Mouse (Mus musculus): ENCODE measurements around the gene Dmac2. TPM values are rescaled to one million over a fixed set of nuclear protein-coding genes. Genes with fewer than 3 reads are reported as not detected.

Gene Dmac2
- total and polyA plus RNA-seq, 2 experiments from 2014 or later, result 46.7 to 50.5 TPM

GRCm38 (mm10) chr7:25625594-25626250 lies 6.5 kb downstream of the Dmac2 start:
- H3K9ac ChIP-seq (replicated peaks; ENCODE audit: low read length), result no peak overlapping the region
- H3K4me1 ChIP-seq (ENCODE audit: insufficient read depth, low read length), result peaks cover 3% of the 10 kb centered on the region; the same call in 1 of the 2 replicates
- peaks cover 28% of the 10 kb centered on the region for H3K36me3 ChIP-seq (ENCODE audit: insufficient read depth, low read length)
- 77% methylated on average over 10 of the region's 10 CpGs for WGBS
- ATAC-seq (no peak), DNase-seq (ENCODE audit: low spot score) (peak; percentile 22)
- no peak overlapping the region for H3K27ac ChIP-seq
- no peaks in the 10 kb centered on the region for H3K27me3 ChIP-seq (ENCODE audit: insufficient read depth, low read length)
- TF ChIP-seq CTCF (IDR thresholded peaks at IDR 0.05; ENCODE audit: low read depth), result peak; percentile 56
- H3K9me3 ChIP-seq (ENCODE audit: low read length), result no peaks in the 10 kb centered on the region
- no peak overlapping the region for H3K4me3 ChIP-seq (ENCODE audit: low read length)
- H3K4me2 ChIP-seq (ENCODE audit: low read depth, low read length), result no peak overlapping the region

GRCm38 (mm10) chr7:25626509-25627430 lies 7.6 kb downstream of the Dmac2 start, which contains the start of gene B3gnt8:
TSS of gene B3gnt8 (plus strand) at chr7:25626654.
- Histone ChIP-seq H3K27ac (no peak within 1 kb of the TSS), H3K4me2 (ENCODE audit: low read depth, low read length) (peak within 1 kb of the TSS; percentile 49), H3K27me3 (ENCODE audit: insufficient read depth, low read length) (no peaks in the 10 kb centered on the region), H3K9me3 (ENCODE audit: low read length) (no peaks in the 10 kb centered on the region), H3K4me1 (ENCODE audit: insufficient read depth, low read length) (peaks cover 3% of the 10 kb centered on the region; the same call in 1 of the 2 replicates), H3K4me3 (ENCODE audit: low read length) (peak within 1 kb of the TSS; percentile 20), H3K36me3 (ENCODE audit: insufficient read depth, low read length) (peaks cover 29% of the 10 kb centered on the region), H3K9ac (replicated peaks; ENCODE audit: low read length) (no peak within 1 kb of the TSS; the same call in 1 of the 2 replicates)
- WGBS, result 22% methylated on average over 28 of the region's 29 CpGs
- DNase-seq (ENCODE audit: low spot score) (no peak), ATAC-seq (peak; percentile 4; the same call in 1 of the 2 replicates)
- TF ChIP-seq CTCF (IDR thresholded peaks at IDR 0.05; ENCODE audit: low read depth), result no peak

DNA sequence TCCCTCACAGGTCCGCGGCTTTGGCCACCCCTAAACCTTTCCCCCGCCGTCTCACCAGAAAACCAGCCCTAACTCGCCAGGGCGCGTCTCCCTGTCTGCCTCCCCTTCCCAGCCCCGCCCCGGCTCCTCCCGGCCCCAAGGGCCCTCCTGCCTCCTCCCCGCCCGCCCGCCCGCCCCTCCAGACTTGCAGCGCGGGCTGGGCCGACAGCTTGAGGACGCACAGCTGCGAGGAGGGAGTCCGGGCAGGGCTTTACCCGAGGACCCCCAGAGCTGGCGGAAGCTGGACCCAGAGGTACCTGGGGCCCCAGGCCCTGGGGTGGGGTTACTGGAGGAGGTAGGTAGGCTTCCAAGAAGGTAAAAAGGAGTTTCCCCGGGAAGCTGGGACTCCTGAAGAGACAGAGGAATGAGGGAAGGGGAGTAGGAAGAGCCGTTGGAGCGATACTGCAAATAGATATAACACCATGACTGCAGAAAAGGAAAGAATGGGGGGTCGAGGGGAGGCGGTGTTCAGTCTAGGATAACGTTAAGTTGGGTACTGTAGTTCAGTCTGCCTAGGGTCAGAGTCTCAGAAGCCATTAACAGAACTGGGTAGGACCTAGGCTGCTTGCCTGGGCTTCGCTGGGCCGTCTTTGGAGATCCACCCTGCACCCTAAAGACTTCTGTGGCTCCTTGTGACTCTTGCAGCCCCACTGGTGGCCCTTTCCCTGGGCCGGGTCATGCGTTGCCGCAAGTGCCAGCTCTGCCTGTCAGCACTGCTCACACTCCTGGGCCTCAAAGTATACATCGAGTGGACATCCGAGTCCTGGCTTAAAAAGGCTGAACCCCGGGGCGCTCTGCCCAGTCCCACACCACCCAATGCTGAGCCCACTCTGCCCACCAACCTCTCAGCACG lies 8.5 kb downstream of the Dmac2 start:
- no peak for TF ChIP-seq CTCF (IDR thresholded peaks at IDR 0.05; ENCODE audit: low read depth)
- Histone ChIP-seq H3K36me3 (ENCODE audit: insufficient read depth, low read length) (peaks cover 28% of the 10 kb centered on the region), H3K9me3 (ENCODE audit: low read length) (no peaks in the 10 kb centered on the region), H3K27me3 (ENCODE audit: insufficient read depth, low read length) (no peaks in the 10 kb centered on the region), H3K4me2 (ENCODE audit: low read depth, low read length) (peak overlapping the region; percentile 49), H3K4me1 (ENCODE audit: insufficient read depth, low read length) (peaks cover 3% of the 10 kb centered on the region; the same call in 1 of the 2 replicates), H3K4me3 (ENCODE audit: low read length) (peak overlapping the region; percentile 20), H3K9ac (replicated peaks; ENCODE audit: low read length) (no peak overlapping the region; the same call in 1 of the 2 replicates), H3K27ac (no peak overlapping the region)
- WGBS, result 20% methylated on average over 38 of the region's 38 CpGs
- DNase-seq (ENCODE audit: low spot score), result no peak
- no peak for ATAC-seq

DNA sequence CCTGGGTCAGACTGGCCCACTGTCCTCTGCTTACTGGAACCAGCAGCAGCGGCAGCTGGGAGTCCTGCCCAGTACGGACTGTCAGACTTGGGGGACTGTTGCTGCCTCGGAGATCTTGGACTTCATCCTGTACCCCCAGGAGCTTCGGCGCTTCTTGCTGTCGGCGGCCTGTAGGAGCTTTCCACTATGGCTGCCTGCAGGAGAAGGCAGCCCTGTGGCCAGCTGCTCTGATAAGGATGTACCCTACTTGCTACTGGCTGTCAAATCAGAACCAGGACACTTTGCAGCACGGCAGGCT lies 9.1 kb downstream of the Dmac2 start:
- H3K9ac ChIP-seq (replicated peaks; ENCODE audit: low read length), result no peak overlapping the region
- H3K27me3 ChIP-seq (ENCODE audit: insufficient read depth, low read length), result no peaks in the 10 kb centered on the region
- no peak overlapping the region for H3K4me3 ChIP-seq (ENCODE audit: low read length)
- no peak overlapping the region for H3K4me2 ChIP-seq (ENCODE audit: low read depth, low read length)
- H3K36me3 ChIP-seq (ENCODE audit: insufficient read depth, low read length), result peaks cover 33% of the 10 kb centered on the region
- no peaks in the 10 kb centered on the region for H3K9me3 ChIP-seq (ENCODE audit: low read length)
- TF ChIP-seq CTCF (IDR thresholded peaks at IDR 0.05; ENCODE audit: low read depth), result no peak
- H3K27ac ChIP-seq, result no peak overlapping the region
- peaks cover 3% of the 10 kb centered on the region; the same call in 1 of the 2 replicates for H3K4me1 ChIP-seq (ENCODE audit: insufficient read depth, low read length)
- DNase-seq (ENCODE audit: low spot score) (no peak), ATAC-seq (no peak)
- 55% methylated on average over 8 of the region's 8 CpGs for WGBS

GRCm38 (mm10) chr7:25632679-25633078 lies 13.5 kb downstream of the Dmac2 start:
- WGBS, result 91% methylated on average over 5 of the region's 5 CpGs
- no peak for TF ChIP-seq CTCF (IDR thresholded peaks at IDR 0.05; ENCODE audit: low read depth)

GRCm38 (mm10) chr7:25636373-25636772 lies 17.2 kb downstream of the Dmac2 start:
- 70% methylated on average over 3 of the region's 3 CpGs for WGBS
- Histone ChIP-seq H3K27me3 (ENCODE audit: insufficient read depth, low read length) (no peaks in the 10 kb centered on the region), H3K4me3 (ENCODE audit: low read length) (no peak overlapping the region), H3K4me2 (ENCODE audit: low read depth, low read length) (no peak overlapping the region), H3K9ac (replicated peaks; ENCODE audit: low read length) (no peak overlapping the region), H3K4me1 (ENCODE audit: insufficient read depth, low read length) (no peaks in the 10 kb centered on the region), H3K9me3 (ENCODE audit: low read length) (no peaks in the 10 kb centered on the region), H3K27ac (no peak overlapping the region), H3K36me3 (ENCODE audit: insufficient read depth, low read length) (peaks cover 21% of the 10 kb centered on the region)
- ATAC-seq (no peak), DNase-seq (ENCODE audit: low spot score) (no peak)
- no peak for TF ChIP-seq CTCF (IDR thresholded peaks at IDR 0.05; ENCODE audit: low read depth)

More at GRCm38 (mm10) chr7:25632679-25633078, 13.5 kb downstream of the Dmac2 start:
- Histone ChIP-seq H3K36me3 (ENCODE audit: insufficient read depth, low read length) (peaks cover 37% of the 10 kb centered on the region), H3K9ac (replicated peaks; ENCODE audit: low read length) (no peak overlapping the region), H3K4me2 (ENCODE audit: low read depth, low read length) (no peak overlapping the region), H3K27ac (no peak overlapping the region), H3K27me3 (ENCODE audit: insufficient read depth, low read length) (no peaks in the 10 kb centered on the region), H3K4me1 (ENCODE audit: insufficient read depth, low read length) (no peaks in the 10 kb centered on the region), H3K9me3 (ENCODE audit: low read length) (no peaks in the 10 kb centered on the region), H3K4me3 (ENCODE audit: low read length) (no peak overlapping the region)
- DNase-seq (ENCODE audit: low spot score) (no peak), ATAC-seq (no peak)

Measured in hindbrain, postnatal 0 days (tissue).